Mouse (Mus musculus) neural tube, embryonic 14.5 days (tissue): ENCODE results near the gene Gpr61. TPM values are rescaled to one million over a fixed set of nuclear protein-coding genes. Genes with fewer than 3 reads are reported as not detected.

Experiments used
- ATAC-seq: fragments of 200-750 bp; cut with Nextera tagmentation; 2 replicates; pipeline ENCODE4 v1.8.0; 2017; ENCODE audit warnings: low read depth, mild to moderate bottlenecking, moderate TSS enrichment, moderate library complexity
- H3K27ac ChIP-seq: fragments of 300-500 bp; sonication (generic); 2 replicates; pipeline ENCODE4 v1.5.1; 2014; ENCODE audit warnings: low read depth, mild to moderate bottlenecking, control low read depth, low read length, moderate library complexity, mixed read lengths
- H3K27me3 ChIP-seq: fragments of 300-500 bp; sonication (generic); 2 replicates; pipeline ENCODE4 v1.6.1; 2014; ENCODE audit warnings: low read length; ENCODE audit not compliant: control insufficient read depth, insufficient read depth
- H3K36me3 ChIP-seq: fragments of 300-500 bp; sonication (generic); 2 replicates; pipeline ENCODE4 v1.6.1; 2014; ENCODE audit warnings: low read length, mixed read lengths; ENCODE audit not compliant: control insufficient read depth, insufficient read depth
- H3K4me1 ChIP-seq: fragments of 300-500 bp; sonication (generic); 2 replicates; pipeline ENCODE4 v1.6.1; 2014; ENCODE audit warnings: low read length; ENCODE audit not compliant: control insufficient read depth, insufficient read depth
- H3K4me2 ChIP-seq: fragments of 300-500 bp; sonication (generic); 2 replicates; pipeline ENCODE4 v1.6.1; 2014; ENCODE audit warnings: mild to moderate bottlenecking, low read depth, low read length, control low read depth
- H3K4me3 ChIP-seq: fragments of 300-500 bp; sonication (generic); 2 replicates; pipeline ENCODE4 v1.5.1; 2014; ENCODE audit warnings: low read depth, low read length, control low read depth, mixed read lengths
- H3K9ac ChIP-seq: fragments of 300-500 bp; sonication (generic); replicated peaks from 2 replicates; pipeline ENCODE4 v1.6.1; 2014; ENCODE audit warnings: low read depth, mild to moderate bottlenecking, control low read depth, low read length, mixed read lengths
- H3K9me3 ChIP-seq: fragments of 300-500 bp; sonication (generic); 2 replicates; pipeline ENCODE4 v1.6.1; 2016; ENCODE audit warnings: low read length; ENCODE audit not compliant: control insufficient read depth
- WGBS: fragments of 180-500 bp; shearing (Covaris S2); extraction: QIAGEN DNeasy Blood & Tissue Kit; methylation state at CpG from one replicate; pipeline ENCODE4 v1.1.7; 2014; 5-methylcytosine and 5-hydroxymethylcytosine counted together
- polyA plus RNA-seq: library from polyadenylated mRNA; unstranded; fragments of >200 nt; fragmentation: Nextera tagmentation; extraction: Ambion mirVana; gene quantifications from 2 replicates; pipeline ENCODE4 v1.2.1, GENCODE M21; 2014

Gene Gpr61
- 2.7 and 4.5 TPM in 2 replicates for polyA plus RNA-seq

- peak within 1 kb of the TSS; percentile 54 for H3K4me2 ChIP-seq
- H3K9me3 ChIP-seq, result no peaks in the 10 kb centered on the region
- H3K4me3 ChIP-seq, result peak within 1 kb of the TSS; percentile 32
- peak; percentile 70; the same call in 1 of the 2 replicates for ATAC-seq
- peaks cover 9% of the 10 kb centered on the region; the same call in 1 of the 2 replicates for H3K4me1 ChIP-seq
- no peaks in the 10 kb centered on the region for H3K36me3 ChIP-seq
- H3K9ac ChIP-seq, result peak within 1 kb of the TSS; percentile 61
- H3K27me3 ChIP-seq, result no peaks in the 10 kb centered on the region
- 43% methylated on average over 4 of the region's 4 CpGs for WGBS
- H3K27ac ChIP-seq, result peak within 1 kb of the TSS; percentile 72
Observed at GRCm38 (mm10) chr3:108154656-108155055, at the start of gene Gpr61. Gpr61 (minus strand) TSS chr3:108154882.

GRCm38 (mm10) chr3:108204470-108204869 is 49.8 kb upstream of the Gpr61 start:
- no peak for ATAC-seq
- H3K27me3 ChIP-seq, result no peaks in the 10 kb centered on the region

GRCm38 (mm10) chr3:108203621-108204325 is 49.1 kb upstream of the Gpr61 start:
- H3K4me1 ChIP-seq, result peaks cover 13% of the 10 kb centered on the region
- no peak overlapping the region for H3K4me3 ChIP-seq
- H3K9me3 ChIP-seq, result no peaks in the 10 kb centered on the region
- H3K36me3 ChIP-seq, result peaks cover 53% of the 10 kb centered on the region
- no peak overlapping the region for H3K4me2 ChIP-seq
- H3K27ac ChIP-seq, result no peak overlapping the region
- ATAC-seq, result no peak
- H3K9ac ChIP-seq, result no peak overlapping the region
- WGBS, result 79% methylated on average over 11 of the region's 11 CpGs
- H3K27me3 ChIP-seq, result no peaks in the 10 kb centered on the region

More at GRCm38 (mm10) chr3:108204470-108204869, 49.8 kb upstream of the Gpr61 start:
- H3K9me3 ChIP-seq, result no peaks in the 10 kb centered on the region
- peaks cover 20% of the 10 kb centered on the region for H3K4me1 ChIP-seq
- peaks cover 53% of the 10 kb centered on the region for H3K36me3 ChIP-seq
- no peak overlapping the region for H3K27ac ChIP-seq
- no peak overlapping the region for H3K4me2 ChIP-seq
- WGBS, result 93% methylated on average over 11 of the region's 11 CpGs
- no peak overlapping the region for H3K4me3 ChIP-seq
- H3K9ac ChIP-seq, result no peak overlapping the region

GRCm38 (mm10) chr3:108203212-108203611 is 48.5 kb upstream of the Gpr61 start:
- H3K4me1 ChIP-seq, result peaks cover 10% of the 10 kb centered on the region

GRCm38 (mm10) chr3:108202506-108202905 is 47.8 kb upstream of the Gpr61 start:
- Histone ChIP-seq H3K27ac (no peak overlapping the region), H3K9me3 (no peaks in the 10 kb centered on the region), H3K4me3 (no peak overlapping the region), H3K36me3 (peaks cover 48% of the 10 kb centered on the region), H3K4me2 (no peak overlapping the region), H3K4me1 (peaks cover 11% of the 10 kb centered on the region), H3K9ac (no peak overlapping the region), H3K27me3 (no peaks in the 10 kb centered on the region)
- ATAC-seq, result no peak

More at GRCm38 (mm10) chr3:108203212-108203611, 48.5 kb upstream of the Gpr61 start:
- H3K36me3 ChIP-seq, result peaks cover 51% of the 10 kb centered on the region
- H3K4me3 ChIP-seq, result no peak overlapping the region
- WGBS, result 96% methylated on average over 13 of the region's 13 CpGs
- H3K9ac ChIP-seq, result no peak overlapping the region
- H3K27ac ChIP-seq, result no peak overlapping the region
- H3K9me3 ChIP-seq, result no peaks in the 10 kb centered on the region
- no peak overlapping the region for H3K4me2 ChIP-seq
- ATAC-seq, result no peak
- no peaks in the 10 kb centered on the region for H3K27me3 ChIP-seq

- Histone ChIP-seq H3K36me3 (peaks cover 31% of the 10 kb centered on the region), H3K4me2 (peak within 1 kb of the TSS; percentile 40), H3K27me3 (no peaks in the 10 kb centered on the region), H3K27ac (peak within 1 kb of the TSS; percentile 50; the same call in 1 of the 2 replicates), H3K4me1 (peaks cover 30% of the 10 kb centered on the region), H3K9ac (peak within 1 kb of the TSS; percentile 34), H3K9me3 (no peaks in the 10 kb centered on the region), H3K4me3 (peak within 1 kb of the TSS; percentile 40)
- peak; percentile 77 for ATAC-seq
- whole genome bisulfite sequencing, result 3% methylated on average over 44 of the region's 44 CpGs
Observed at GRCm38 (mm10) chr3:108200329-108201323, 45.9 kb upstream of the Gpr61 start, which contains the start of gene Cyb561d1. Cyb561d1 (minus strand) TSS chr3:108201212.

- H3K36me3 ChIP-seq, result peaks cover 19% of the 10 kb centered on the region
- H3K9me3 ChIP-seq, result no peaks in the 10 kb centered on the region
- H3K27ac ChIP-seq, result no peak overlapping the region
- H3K9ac ChIP-seq, result no peak overlapping the region
- no peak for ATAC-seq
- no peaks in the 10 kb centered on the region for H3K27me3 ChIP-seq
- H3K4me3 ChIP-seq, result no peak overlapping the region
- WGBS, result 94% methylated on average over 6 of the region's 6 CpGs
- H3K4me2 ChIP-seq, result no peak overlapping the region
- peaks cover 32% of the 10 kb centered on the region for H3K4me1 ChIP-seq
Observed at GRCm38 (mm10) chr3:108199231-108199630, 44.5 kb upstream of the Gpr61 start.

- H3K4me2 ChIP-seq, result 0 out of 2 replicates have a peak overlapping the region, but pooled peaks have one; percentile 9
- no peaks in the 10 kb centered on the region for H3K9me3 ChIP-seq
- no peaks in the 10 kb centered on the region for H3K27me3 ChIP-seq
- 0 out of 2 replicates have a peak overlapping the region, but pooled peaks have one; percentile 33 for H3K9ac ChIP-seq
- 0 out of 2 replicates have a peak overlapping the region, but pooled peaks have one; percentile 1 for H3K4me3 ChIP-seq
- peak overlapping the region; percentile 76 for H3K27ac ChIP-seq
- peaks cover 32% of the 10 kb centered on the region for H3K4me1 ChIP-seq
- peaks cover 3% of the 10 kb centered on the region for H3K36me3 ChIP-seq
- WGBS, result 18% methylated on average over 14 of the region's 14 CpGs
- peak; percentile 49 for ATAC-seq
Observed at GRCm38 (mm10) chr3:108197066-108197497, 42.4 kb upstream of the Gpr61 start.
